9 mouse cellular contexts compared by ENCODE assay signal in the genomic region with DNA sequence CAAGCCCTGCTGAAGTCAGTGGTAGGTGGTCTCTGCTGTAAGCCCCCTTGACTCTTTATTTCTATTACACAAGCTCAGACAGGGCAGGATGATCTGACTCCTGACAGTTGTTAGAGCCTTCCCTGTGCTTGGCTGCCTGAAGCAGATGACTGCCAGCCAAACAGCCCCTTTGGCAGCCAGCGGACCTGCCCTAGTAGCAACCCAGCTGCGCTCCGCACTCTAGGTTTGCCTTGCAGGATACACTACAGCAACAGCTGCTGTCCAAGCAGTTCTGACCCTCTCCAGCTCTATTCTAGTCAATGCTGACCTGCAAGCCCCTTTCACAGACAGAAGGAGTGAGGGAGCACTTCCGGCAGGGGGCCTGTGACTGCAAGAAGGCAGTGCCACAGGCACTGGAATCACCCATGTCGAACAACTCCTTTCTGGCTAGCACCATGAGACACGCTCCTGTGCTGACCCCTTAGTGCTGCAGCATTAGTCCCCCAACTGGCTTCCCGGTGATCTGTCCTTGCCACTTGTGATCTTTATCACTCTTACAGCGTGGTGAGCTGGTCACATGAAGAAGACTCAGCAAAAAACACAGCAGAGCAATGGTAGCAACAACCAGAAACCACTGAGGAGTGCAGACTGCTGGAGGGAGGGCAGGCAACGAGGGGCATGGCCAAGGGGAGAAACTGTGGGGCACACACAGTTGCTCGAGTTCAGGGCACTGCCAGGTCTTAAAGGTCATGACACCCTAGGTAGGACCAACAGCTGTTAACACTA. TPM values are rescaled to one million over a fixed set of nuclear protein-coding genes. Genes with fewer than 3 reads are reported as not detected.
A peak's percentile ranks its signal among the peaks of the same experiment; 100 is the strongest.
DNase-seq lines count a peak whose midpoint lies in the region; ATAC-seq lines count a peak whose summit lies in the region.
"Had no signal": no experiment of that assay in that cellular context is flagged by ENCODE, and none has a peak within 500 bp of the region (broad histone marks: within the 10 kb centered on the region; RNA-seq: fewer than 3 reads in every experiment).

No protein-coding gene starts in this region.

- H3K9me3 ChIP-seq in midbrain, embryonic 10.5 days (replicated peaks): no peaks in the 10 kb centered on the region
- H3K9me3 ChIP-seq in midbrain, embryonic 16.5 days (replicated peaks; ENCODE audit: control insufficient read depth, low read length, poor library complexity, severe bottlenecking): no peaks in the 10 kb centered on the region
- no peaks in the 10 kb centered on the region for H3K9me3 ChIP-seq in hindbrain, embryonic 15.5 days
- no peaks in the 10 kb centered on the region for H3K9me3 ChIP-seq in neural tube, embryonic 15.5 days (replicated peaks)

- no peaks in the 10 kb centered on the region for H3K27me3 ChIP-seq in midbrain, embryonic 10.5 days (ENCODE audit: low read depth, poor library complexity, severe bottlenecking)
- no peaks in the 10 kb centered on the region for H3K27me3 ChIP-seq in midbrain, embryonic 16.5 days (ENCODE audit: control insufficient read depth, insufficient read depth, low read depth, low read length)
- no peaks in the 10 kb centered on the region for H3K27me3 ChIP-seq in hindbrain, embryonic 15.5 days
- no peaks in the 10 kb centered on the region for H3K27me3 ChIP-seq in neural tube, embryonic 15.5 days (replicated peaks)

- H3K9ac ChIP-seq in midbrain, embryonic 16.5 days (ENCODE audit: low read depth, low read length): no peak overlapping the region
- H3K9ac ChIP-seq in hindbrain, embryonic 15.5 days: no peak overlapping the region
- H3K9ac ChIP-seq in neural tube, embryonic 15.5 days (replicated peaks): no peak overlapping the region

- DNase-seq in gastrocnemius, postnatal 10 days: peak; percentile 45
- DNase-seq in gastrocnemius, postnatal 36 days: no peak
- no peak for DNase-seq in midbrain, embryonic 10.5 days (ENCODE audit: low spot score)
- no peak for DNase-seq in layer of hippocampus, postnatal 36 days
- no peak for DNase-seq in cerebellum, adult 9-10 months

- H3K4me3 ChIP-seq in midbrain, embryonic 10.5 days: no peak overlapping the region
- H3K4me3 ChIP-seq in midbrain, embryonic 16.5 days (ENCODE audit: low read depth, low read length): no peak overlapping the region
- H3K4me3 ChIP-seq in hindbrain, embryonic 15.5 days: no peak overlapping the region
- H3K4me3 ChIP-seq in neural tube, embryonic 15.5 days (replicated peaks): no peak overlapping the region

- no peak overlapping the region for H3K4me2 ChIP-seq in midbrain, embryonic 16.5 days (ENCODE audit: low read length)
- H3K4me2 ChIP-seq in hindbrain, embryonic 15.5 days: no peak overlapping the region
- H3K4me2 ChIP-seq in neural tube, embryonic 15.5 days: no peak overlapping the region

- ATAC-seq in midbrain, embryonic 16.5 days: no peak
- peak; percentile 47; the same call in 1 of the 2 replicates for ATAC-seq in hindbrain, embryonic 15.5 days (ENCODE audit: low FRiP score, low read depth)
- ATAC-seq in neural tube, embryonic 15.5 days (ENCODE audit: low FRiP score): 0 out of 2 replicates have a peak, but pooled peaks have one; percentile 17
- ATAC-seq: CD4-positive, CD25-positive, alpha-beta regulatory T cell, adult 4 months had no signal

- H3K4me1 ChIP-seq in midbrain, embryonic 10.5 days: peaks cover 36% of the 10 kb centered on the region
- peaks cover 13% of the 10 kb centered on the region for H3K4me1 ChIP-seq in midbrain, embryonic 16.5 days (ENCODE audit: control insufficient read depth, insufficient read depth, low read length)
- H3K4me1 ChIP-seq in hindbrain, embryonic 15.5 days (replicated peaks): peaks cover 22% of the 10 kb centered on the region
- H3K4me1 ChIP-seq in neural tube, embryonic 15.5 days: peaks cover 14% of the 10 kb centered on the region

- peaks cover 3% of the 10 kb centered on the region; the same call in 1 of the 2 replicates for H3K36me3 ChIP-seq in midbrain, embryonic 10.5 days
- H3K36me3 ChIP-seq in midbrain, embryonic 16.5 days (ENCODE audit: control insufficient read depth, insufficient read depth, low read length): no peaks in the 10 kb centered on the region
- H3K36me3 ChIP-seq in hindbrain, embryonic 15.5 days: no peaks in the 10 kb centered on the region
- H3K36me3 ChIP-seq in neural tube, embryonic 15.5 days: no peaks in the 10 kb centered on the region

- intact Hi-C loops in gastrocnemius, postnatal 36 days (cut with DNase I): no loop called here

- peak overlapping the region; percentile 29; the same call in 1 of the 2 replicates for H3K27ac ChIP-seq in midbrain, embryonic 10.5 days (replicated peaks)
- no peak overlapping the region for H3K27ac ChIP-seq in midbrain, embryonic 16.5 days (ENCODE audit: low read length)
- no peak overlapping the region; the same call in 1 of the 2 replicates for H3K27ac ChIP-seq in hindbrain, embryonic 15.5 days (replicated peaks)
- no peak overlapping the region for H3K27ac ChIP-seq in neural tube, embryonic 15.5 days (replicated peaks)

- 73% methylated on average over 10 of the region's 10 CpGs for WGBS in midbrain, embryonic 10.5 days
- WGBS in midbrain, embryonic 16.5 days: 71% methylated on average over 10 of the region's 10 CpGs
- 57% methylated on average over 10 of the region's 10 CpGs for WGBS in hindbrain, embryonic 15.5 days
- WGBS in neural tube, embryonic 15.5 days: 66% methylated on average over 10 of the region's 10 CpGs

RNA-seq across cellular contexts. Expression of a gene that starts 8.1 kb away (rescaled TPM):
- total RNA-seq in gastrocnemius, postnatal 10 days (2021): 10 to 100 TPM in 1 of 2 experiments, 1 to 10 TPM in 1; 8.4 to 17.6 TPM
- total RNA-seq in gastrocnemius, postnatal 36 days (2021): 1 to 10 TPM; 1.3 to 2.9 TPM
- polyA plus RNA-seq in midbrain, embryonic 10.5 days (2016; fragmentation: Nextera tagmentation; extraction: Ambion mirVana): 92.8 and 96.8 TPM in 2 replicates
- polyA plus RNA-seq in midbrain, embryonic 16.5 days (2015; fragmentation: Nextera tagmentation; extraction: Ambion mirVana): 78.1 and 99.7 TPM in 2 replicates
- 78.3 and 86.0 TPM in 2 replicates for polyA plus RNA-seq in hindbrain, embryonic 15.5 days (2015; fragmentation: Nextera tagmentation; extraction: Ambion mirVana)
- 77.6 and 88.0 TPM in 2 replicates for polyA plus RNA-seq in neural tube, embryonic 15.5 days (2015; fragmentation: Nextera tagmentation; extraction: Ambion mirVana)
- 10 to 100 TPM; 71.0 to 78.7 TPM for total RNA-seq in layer of hippocampus, postnatal 36 days (2021)
